Mouse (Mus musculus): ENCODE data around the gene Fbxo21. TPM values are rescaled to one million over a fixed set of nuclear protein-coding genes. Genes with fewer than 3 reads are reported as not detected.

Gene Fbxo21
- polyA plus RNA-seq, 2 experiments, result 9.5 to 10.0 TPM

- no peaks in the 10 kb centered on the region for H3K9me3 ChIP-seq (ENCODE audit: control insufficient read depth, low read length)
- no peak overlapping the region for H3K9ac ChIP-seq (replicated peaks)
- H3K36me3 ChIP-seq (replicated peaks; ENCODE audit: control insufficient read depth, insufficient read depth, low read depth), result no peaks in the 10 kb centered on the region
- no peaks in the 10 kb centered on the region for H3K4me1 ChIP-seq (replicated peaks; ENCODE audit: control insufficient read depth in 2 of 2, insufficient read depth in 2 of 2, low read length in 1 of 2)
- H3K27ac ChIP-seq, result no peak overlapping the region
- no peak for DNase-seq (ENCODE audit: low read depth in 3 of 3, low spot score in 3 of 3)
- H3K27me3 ChIP-seq (ENCODE audit: control insufficient read depth, insufficient read depth, low read length), result no peaks in the 10 kb centered on the region
- TF ChIP-seq EP300 (IDR thresholded peaks at IDR 0.05; ENCODE audit: low read depth), result no peak
- H3K4me3 ChIP-seq (ENCODE audit: insufficient read depth in 1 of 2, low read depth in 2 of 2, low read length in 2 of 2), result no peak overlapping the region
- H3K4me2 ChIP-seq (ENCODE audit: low read depth), result no peak overlapping the region
- 62% methylated on average over 10 of the region's 10 CpGs for WGBS (ENCODE audit: insufficient replicate concordance)
- ATAC-seq (ENCODE audit: insufficient read depth), result no peak
These were observed 27.1 kb upstream of the Fbxo21 start for GRCm38 (mm10) chr5:117949393-117949792.

GRCm38 (mm10) chr5:117953893-117954292 lies 22.6 kb upstream of the Fbxo21 start:
- ATAC-seq (ENCODE audit: insufficient read depth) (no peak), DNase-seq (ENCODE audit: low read depth in 3 of 3, low spot score in 3 of 3) (no peak)
- no peaks in the 10 kb centered on the region for H3K9me3 ChIP-seq (ENCODE audit: control insufficient read depth, low read length)
- no peak overlapping the region for H3K4me2 ChIP-seq (ENCODE audit: low read depth)
- H3K36me3 ChIP-seq (replicated peaks; ENCODE audit: control insufficient read depth, insufficient read depth, low read depth), result no peaks in the 10 kb centered on the region
- no peaks in the 10 kb centered on the region; a peak in 1 of 4 replicates for H3K4me1 ChIP-seq (replicated peaks; ENCODE audit: control insufficient read depth in 2 of 2, insufficient read depth in 2 of 2, low read length in 1 of 2)
- no peak overlapping the region for H3K9ac ChIP-seq (replicated peaks)
- H3K4me3 ChIP-seq (ENCODE audit: insufficient read depth in 1 of 2, low read depth in 2 of 2, low read length in 2 of 2), result no peak overlapping the region
- WGBS (ENCODE audit: insufficient replicate concordance), result 44% methylated on average over 12 of the region's 12 CpGs
- no peaks in the 10 kb centered on the region for H3K27me3 ChIP-seq (ENCODE audit: control insufficient read depth, insufficient read depth, low read length)
- no peak overlapping the region for H3K27ac ChIP-seq
- TF ChIP-seq EP300 (IDR thresholded peaks at IDR 0.05; ENCODE audit: low read depth), result no peak
- TF ChIP-seq CTCF (IDR thresholded peaks at IDR 0.05; ENCODE audit: low read depth), result no peak

GRCm38 (mm10) chr5:117954429-117954828 lies 22.1 kb upstream of the Fbxo21 start:
- ATAC-seq (ENCODE audit: insufficient read depth) (no peak), DNase-seq (ENCODE audit: low read depth in 3 of 3, low spot score in 3 of 3) (no peak)
- H3K27ac ChIP-seq, result no peak overlapping the region
- H3K36me3 ChIP-seq (replicated peaks; ENCODE audit: control insufficient read depth, insufficient read depth, low read depth), result no peaks in the 10 kb centered on the region
- H3K27me3 ChIP-seq (ENCODE audit: control insufficient read depth, insufficient read depth, low read length), result no peaks in the 10 kb centered on the region
- no peak overlapping the region for H3K4me2 ChIP-seq (ENCODE audit: low read depth)
- no peaks in the 10 kb centered on the region; a peak in 1 of 4 replicates for H3K4me1 ChIP-seq (replicated peaks; ENCODE audit: control insufficient read depth in 2 of 2, insufficient read depth in 2 of 2, low read length in 1 of 2)
- no peak for TF ChIP-seq CTCF (IDR thresholded peaks at IDR 0.05; ENCODE audit: low read depth)
- TF ChIP-seq EP300 (IDR thresholded peaks at IDR 0.05; ENCODE audit: low read depth), result no peak
- H3K4me3 ChIP-seq (ENCODE audit: insufficient read depth in 1 of 2, low read depth in 2 of 2, low read length in 2 of 2), result no peak overlapping the region
- 54% methylated on average over 1 of the region's 1 CpGs for WGBS (ENCODE audit: insufficient replicate concordance)
- no peak overlapping the region for H3K9ac ChIP-seq (replicated peaks)
- H3K9me3 ChIP-seq (ENCODE audit: control insufficient read depth, low read length), result no peaks in the 10 kb centered on the region

GRCm38 (mm10) chr5:117955675-117956420 lies 20.7 kb upstream of the Fbxo21 start:
- no peak for TF ChIP-seq EP300 (IDR thresholded peaks at IDR 0.05; ENCODE audit: low read depth)
- TF ChIP-seq CTCF (IDR thresholded peaks at IDR 0.05; ENCODE audit: low read depth), result peak; percentile 62
- no peaks in the 10 kb centered on the region for H3K27me3 ChIP-seq (ENCODE audit: control insufficient read depth, insufficient read depth, low read length)
- H3K27ac ChIP-seq, result no peak overlapping the region
- no peak overlapping the region for H3K4me3 ChIP-seq (ENCODE audit: insufficient read depth in 1 of 2, low read depth in 2 of 2, low read length in 2 of 2)
- ATAC-seq (ENCODE audit: insufficient read depth) (no peak), DNase-seq (ENCODE audit: low read depth in 3 of 3, low spot score in 3 of 3) (no peak)
- no peaks in the 10 kb centered on the region for H3K36me3 ChIP-seq (replicated peaks; ENCODE audit: control insufficient read depth, insufficient read depth, low read depth)
- no peaks in the 10 kb centered on the region for H3K9me3 ChIP-seq (ENCODE audit: control insufficient read depth, low read length)
- no peak overlapping the region for H3K9ac ChIP-seq (replicated peaks)
- no peaks in the 10 kb centered on the region; a peak in 1 of 4 replicates for H3K4me1 ChIP-seq (replicated peaks; ENCODE audit: control insufficient read depth in 2 of 2, insufficient read depth in 2 of 2, low read length in 1 of 2)
- no peak overlapping the region for H3K4me2 ChIP-seq (ENCODE audit: low read depth)
- 16% methylated on average over 10 of the region's 10 CpGs for WGBS (ENCODE audit: insufficient replicate concordance)

GRCm38 (mm10) chr5:117964750-117965149 lies 11.8 kb upstream of the Fbxo21 start:
- no peak for DNase-seq (ENCODE audit: low read depth in 3 of 3, low spot score in 3 of 3)

More at GRCm38 (mm10) chr5:117964750-117965149, 11.8 kb upstream of the Fbxo21 start:
- no peak overlapping the region for H3K27ac ChIP-seq
- H3K4me1 ChIP-seq (replicated peaks; ENCODE audit: control insufficient read depth in 2 of 2, insufficient read depth in 2 of 2, low read length in 1 of 2), result peaks cover 0 to 5% of the 10 kb centered on the region in 2 experiments; a peak in 2 of 4 replicates
- ATAC-seq (ENCODE audit: insufficient read depth), result no peak
- H3K36me3 ChIP-seq (replicated peaks; ENCODE audit: control insufficient read depth, insufficient read depth, low read depth), result no peaks in the 10 kb centered on the region
- no peak for TF ChIP-seq EP300 (IDR thresholded peaks at IDR 0.05; ENCODE audit: low read depth)
- TF ChIP-seq CTCF (IDR thresholded peaks at IDR 0.05; ENCODE audit: low read depth), result no peak
- no peak overlapping the region for H3K4me2 ChIP-seq (ENCODE audit: low read depth)
- H3K27me3 ChIP-seq (ENCODE audit: control insufficient read depth, insufficient read depth, low read length), result no peaks in the 10 kb centered on the region
- H3K9me3 ChIP-seq (ENCODE audit: control insufficient read depth, low read length), result no peaks in the 10 kb centered on the region
- H3K4me3 ChIP-seq (ENCODE audit: insufficient read depth in 1 of 2, low read depth in 2 of 2, low read length in 2 of 2), result no peak overlapping the region
- 46% methylated on average over 9 of the region's 9 CpGs for WGBS (ENCODE audit: insufficient replicate concordance)
- H3K9ac ChIP-seq (replicated peaks), result no peak overlapping the region
